Mouse (Mus musculus) liver, embryonic 11.5 days (tissue): Measurements from ENCODE around the gene Strn3. TPM values are rescaled to one million over a fixed set of nuclear protein-coding genes. Genes with fewer than 3 reads are reported as not detected.
A peak's percentile ranks its signal among the peaks of the same experiment; 100 is the strongest.

Source experiments
- ATAC-seq: fragments of 200-750 bp; cut with Nextera tagmentation; replicated peaks from 2 replicates; pipeline ENCODE4 v1.8.0; 2017; ENCODE audit warnings: moderate number of reproducible peaks, mild to moderate bottlenecking, moderate TSS enrichment, moderate library complexity; ENCODE audit not compliant: low FRiP score
- DNase-seq: peaks from one replicate; pipeline ENCODE4 v3.0.0-alpha.2; 2017; ENCODE audit warnings: low spot score
- H3K27ac ChIP-seq: fragments of 300-500 bp; sonication (generic); 2 replicates; pipeline ENCODE4 v1.5.1; 2014; ENCODE audit warnings: mild to moderate bottlenecking, low read depth, low read length, control low read depth
- H3K27me3 ChIP-seq: fragments of 300-500 bp; sonication (generic); replicated peaks from 2 replicates; pipeline ENCODE4 v1.6.1; 2014; ENCODE audit warnings: low read length, mixed read lengths; ENCODE audit not compliant: control insufficient read depth, insufficient read depth
- H3K36me3 ChIP-seq: fragments of 300-500 bp; sonication (generic); 2 replicates; pipeline ENCODE4 v1.6.1; 2014; ENCODE audit warnings: mild to moderate bottlenecking, low read length, moderate library complexity, mixed read lengths; ENCODE audit not compliant: control insufficient read depth, insufficient read depth
- H3K4me1 ChIP-seq: fragments of 300-500 bp; sonication (generic); replicated peaks from 2 replicates; pipeline ENCODE4 v1.6.1; 2014; ENCODE audit warnings: low read length, mixed read lengths; ENCODE audit not compliant: control insufficient read depth, insufficient read depth
- H3K4me2 ChIP-seq: fragments of 300-500 bp; sonication (generic); 2 replicates; pipeline ENCODE4 v1.6.1; 2014; ENCODE audit warnings: mild to moderate bottlenecking, control low read depth, moderate library complexity
- H3K4me3 ChIP-seq: fragments of 300-500 bp; sonication (generic); 2 replicates; pipeline ENCODE4 v1.5.1; 2014; ENCODE audit warnings: low read depth, low read length, control low read depth
- H3K9ac ChIP-seq: fragments of 300-500 bp; sonication (generic); 2 replicates; pipeline ENCODE4 v1.6.1; 2014; ENCODE audit warnings: low read depth, low read length, control low read depth
- H3K9me3 ChIP-seq: fragments of 300-500 bp; sonication (generic); 2 replicates; pipeline ENCODE4 v1.6.1; 2016; ENCODE audit warnings: low read length, inconsistent platforms, mixed read lengths; ENCODE audit not compliant: control insufficient read depth
- WGBS: fragments of 180-500 bp; shearing (Covaris S2); extraction: QIAGEN DNeasy Blood & Tissue Kit; methylation state at CpG from one replicate; pipeline ENCODE4 v1.1.7; 2014; 5-methylcytosine and 5-hydroxymethylcytosine counted together
- polyA plus RNA-seq: library from polyadenylated mRNA; unstranded; fragments of >200 nt; fragmentation: Nextera tagmentation; extraction: Ambion mirVana; gene quantifications from 2 replicates; pipeline ENCODE4 v1.2.1, GENCODE M21; 2014

Gene Strn3
- 30.3 and 31.0 TPM in 2 replicates for polyA plus RNA-seq

GRCm38 (mm10) chr12:51691845-51692632, at the start of gene Strn3:
Gene Strn3 (minus strand): TSS chr12:51691897.
- peaks cover 22% of the 10 kb centered on the region for H3K4me1 ChIP-seq
- H3K9ac ChIP-seq: peak within 1 kb of the TSS; percentile 99
- under 1% methylated on average over 48 of the region's 56 CpGs for WGBS
- ATAC-seq: peak; percentile 92
- no peaks in the 10 kb centered on the region for H3K27me3 ChIP-seq
- H3K36me3 ChIP-seq: no peaks in the 10 kb centered on the region
- no peaks in the 10 kb centered on the region for H3K9me3 ChIP-seq
- H3K4me3 ChIP-seq: peak within 1 kb of the TSS; percentile 98
- H3K27ac ChIP-seq: peak within 1 kb of the TSS; percentile 99
- H3K4me2 ChIP-seq: peak within 1 kb of the TSS; percentile 69
- DNase-seq: peak; percentile 96

DNA sequence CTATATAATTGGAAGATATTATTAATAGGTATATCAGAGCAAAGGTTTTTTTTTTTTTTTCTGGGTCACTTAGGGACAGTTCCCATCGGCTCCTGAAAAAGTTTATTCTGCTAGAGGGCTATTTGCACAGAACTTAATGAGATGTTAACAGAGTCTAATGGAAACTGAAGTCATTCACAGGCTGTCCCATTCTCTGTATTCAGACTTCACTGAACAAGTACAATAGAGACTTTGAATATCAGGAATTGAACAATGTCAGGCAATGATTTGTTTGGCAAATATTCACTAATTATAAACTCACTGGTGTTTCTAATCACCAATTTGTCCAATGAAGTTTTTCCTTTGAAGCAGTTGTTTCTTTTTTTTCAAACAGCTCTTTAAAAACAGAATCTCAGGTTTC, 45.1 kb upstream of the Strn3 start:
- WGBS: 76% methylated on average over 1 of the region's 1 CpGs

DNA sequence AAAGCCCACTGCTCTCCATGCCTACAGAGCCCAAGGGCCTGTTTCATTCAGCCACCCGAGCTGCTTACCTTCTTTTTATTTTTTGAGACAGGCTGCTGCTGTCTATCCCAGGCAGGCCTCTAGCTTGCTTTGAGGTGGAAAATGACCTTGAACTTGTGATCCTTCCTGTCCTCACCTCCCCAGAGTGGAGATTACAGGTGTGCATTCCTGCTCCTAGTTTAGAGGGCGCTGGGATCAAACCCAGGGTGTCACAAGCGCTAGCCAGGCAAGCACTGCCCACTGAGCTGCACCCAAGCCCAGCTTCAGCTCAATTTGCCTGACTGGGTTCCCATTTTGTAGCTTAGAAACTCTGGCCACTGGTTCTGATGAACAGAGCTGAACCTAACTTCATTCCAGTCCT, 44.7 kb upstream of the Strn3 start:
- H3K36me3 ChIP-seq: no peaks in the 10 kb centered on the region
- H3K9me3 ChIP-seq: no peaks in the 10 kb centered on the region
- 69% methylated on average over 3 of the region's 3 CpGs for WGBS
- DNase-seq: no peak
- H3K27ac ChIP-seq: no peak overlapping the region
- H3K27me3 ChIP-seq: no peaks in the 10 kb centered on the region
- H3K4me2 ChIP-seq: no peak overlapping the region
- no peak overlapping the region for H3K9ac ChIP-seq
- no peak overlapping the region for H3K4me3 ChIP-seq
- no peak for ATAC-seq
- H3K4me1 ChIP-seq: 0 out of 2 replicates have a peak, but pooled peaks cover 5% of the 10 kb centered on the region

More for the DNA sequence above, 45.1 kb upstream of the Strn3 start:
- H3K36me3 ChIP-seq: peaks cover 3% of the 10 kb centered on the region
- no peaks in the 10 kb centered on the region for H3K27me3 ChIP-seq
- no peak overlapping the region for H3K27ac ChIP-seq
- 0 out of 2 replicates have a peak, but pooled peaks cover 5% of the 10 kb centered on the region for H3K4me1 ChIP-seq
- no peak overlapping the region for H3K4me3 ChIP-seq
- no peak for DNase-seq
- no peak for ATAC-seq
- H3K9ac ChIP-seq: no peak overlapping the region
- no peaks in the 10 kb centered on the region for H3K9me3 ChIP-seq
- no peak overlapping the region for H3K4me2 ChIP-seq

DNA sequence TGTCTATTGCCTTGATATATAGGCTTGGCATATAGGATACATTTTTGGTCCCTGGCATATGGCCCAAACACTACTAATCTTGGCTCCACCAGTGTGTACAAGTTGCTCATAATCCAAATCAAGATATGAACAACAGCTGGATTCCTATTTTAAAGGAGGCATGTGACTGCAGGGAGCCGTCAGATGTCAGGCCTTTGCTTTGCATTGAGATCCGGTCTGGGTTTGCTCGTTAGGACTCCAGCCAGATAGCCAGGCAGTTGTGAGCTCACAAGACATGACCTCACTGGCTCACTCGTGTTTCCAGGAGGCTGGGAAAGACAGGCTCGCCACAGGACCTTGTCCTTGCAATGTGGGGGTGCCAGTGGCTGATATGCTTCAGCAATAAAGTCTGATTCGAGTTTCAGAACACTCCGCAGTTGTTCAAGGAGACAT, 44.2 kb upstream of the Strn3 start:
- Histone ChIP-seq H3K9me3 (no peaks in the 10 kb centered on the region), H3K4me3 (no peak overlapping the region), H3K4me2 (no peak overlapping the region), H3K36me3 (no peaks in the 10 kb centered on the region), H3K27ac (no peak overlapping the region), H3K9ac (no peak overlapping the region), H3K27me3 (no peaks in the 10 kb centered on the region), H3K4me1 (0 out of 2 replicates have a peak, but pooled peaks cover 5% of the 10 kb centered on the region)
- DNase-seq: no peak
- ATAC-seq: no peak
- WGBS: 67% methylated on average over 7 of the region's 7 CpGs

- no peaks in the 10 kb centered on the region for H3K9me3 ChIP-seq
- no peak overlapping the region for H3K4me2 ChIP-seq
- H3K9ac ChIP-seq: no peak overlapping the region
- no peaks in the 10 kb centered on the region for H3K27me3 ChIP-seq
- no peak overlapping the region for H3K27ac ChIP-seq
- no peak for DNase-seq
- WGBS: 79% methylated on average over 14 of the region's 14 CpGs
- H3K36me3 ChIP-seq: no peaks in the 10 kb centered on the region; the same call in 1 of the 2 replicates
- 0 out of 2 replicates have a peak, but pooled peaks cover 5% of the 10 kb centered on the region for H3K4me1 ChIP-seq
- ATAC-seq: no peak
- H3K4me3 ChIP-seq: no peak overlapping the region
Measured at GRCm38 (mm10) chr12:51734605-51735211, 43.0 kb upstream of the Strn3 start.

DNA sequence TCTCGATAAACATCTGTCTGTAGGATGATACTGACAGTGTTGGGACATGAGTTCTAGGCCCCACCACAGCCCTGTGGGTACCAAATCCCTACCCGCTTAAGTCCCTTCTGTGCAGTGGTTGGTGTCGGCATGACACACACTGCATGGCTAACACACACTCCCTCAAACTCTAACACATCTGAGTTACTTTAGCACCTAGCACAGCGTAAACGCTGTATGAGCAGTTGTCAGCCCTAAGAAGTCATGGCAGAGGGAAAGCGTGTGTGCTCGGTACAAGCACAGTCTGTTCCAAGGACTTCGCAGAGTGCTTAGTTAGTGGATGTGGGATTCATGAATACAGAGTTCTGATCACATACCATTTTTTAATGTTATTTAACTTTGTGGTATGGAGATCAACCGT, 38.1 kb upstream of the Strn3 start:
- Histone ChIP-seq H3K4me2 (no peak overlapping the region), H3K9me3 (no peaks in the 10 kb centered on the region), H3K27me3 (no peaks in the 10 kb centered on the region), H3K27ac (no peak overlapping the region), H3K4me3 (no peak overlapping the region), H3K9ac (no peak overlapping the region), H3K4me1 (no peaks in the 10 kb centered on the region), H3K36me3 (no peaks in the 10 kb centered on the region; the same call in 1 of the 2 replicates)
- DNase-seq: no peak
- WGBS: 94% methylated on average over 9 of the region's 9 CpGs
- no peak for ATAC-seq

DNA sequence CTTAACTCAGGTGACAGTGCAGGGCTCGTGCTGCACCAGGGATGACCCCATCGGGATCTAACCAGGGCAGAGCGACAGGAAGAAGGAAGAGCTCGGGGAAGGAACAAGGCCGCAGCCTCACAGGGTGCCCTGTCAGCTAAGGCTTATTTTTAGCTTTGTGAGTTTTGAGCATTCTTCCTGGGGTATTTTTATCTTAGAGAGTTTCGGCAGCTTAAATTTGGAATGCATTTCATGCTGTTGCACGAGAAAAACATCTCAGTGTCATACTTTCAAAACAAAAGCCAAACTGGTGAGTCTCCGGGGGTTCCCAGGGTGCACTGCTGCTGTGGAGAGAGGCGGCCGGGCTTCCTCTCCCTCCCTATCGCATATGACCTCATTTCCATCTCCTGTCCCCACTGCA, 37.4 kb upstream of the Strn3 start:
- Histone ChIP-seq H3K9me3 (no peaks in the 10 kb centered on the region), H3K4me1 (no peaks in the 10 kb centered on the region), H3K4me2 (no peak overlapping the region), H3K4me3 (no peak overlapping the region), H3K27me3 (no peaks in the 10 kb centered on the region), H3K36me3 (no peaks in the 10 kb centered on the region; the same call in 1 of the 2 replicates), H3K27ac (0 out of 2 replicates have a peak overlapping the region, but pooled peaks have one; percentile 21), H3K9ac (no peak overlapping the region)
- ATAC-seq (no peak), DNase-seq (no peak)
- WGBS: 69% methylated on average over 11 of the region's 11 CpGs

GRCm38 (mm10) chr12:51721836-51722235, 30.1 kb upstream of the Strn3 start:
- WGBS: 83% methylated on average over 8 of the region's 8 CpGs
- no peak for ATAC-seq
- H3K27ac ChIP-seq: no peak overlapping the region
- H3K4me3 ChIP-seq: no peak overlapping the region
- H3K9ac ChIP-seq: no peak overlapping the region
- no peak overlapping the region for H3K4me2 ChIP-seq
- no peaks in the 10 kb centered on the region for H3K9me3 ChIP-seq
- no peaks in the 10 kb centered on the region for H3K36me3 ChIP-seq
- peaks cover 5% of the 10 kb centered on the region; the same call in 1 of the 2 replicates for H3K4me1 ChIP-seq
- DNase-seq: no peak
- H3K27me3 ChIP-seq: no peaks in the 10 kb centered on the region
